Mouse (Mus musculus) left cerebral cortex, postnatal 10 days (tissue): ENCODE data around the gene Zdhhc5. TPM values are rescaled to one million over a fixed set of nuclear protein-coding genes. Genes with fewer than 3 reads are reported as not detected.

Experiments used
- DNase-seq, 2 experiments: peaks; one replicate each; pipeline ENCODE4 v3.0.0; 2021 to 2022; ENCODE audit warnings: low spot score in 2 of 2, mixed read lengths in 1 of 2; ENCODE audit errors: extremely low spot score in 1 of 2
- intact Hi-C: fragments of 180-260 bp; cut with DNase I; formaldehyde crosslinking; loops from one replicate; pipeline ENCODE4 v1.15.1; 2025
- total RNA-seq, 2 experiments: library from RNA; stranded (reverse); gene quantifications; 2 replicates each; pipeline ENCODE4 v1.2.3; 2021

Zdhhc5 gene
- 10 to 100 TPM; 37.0 to 38.4 TPM for total RNA-seq

DNA sequence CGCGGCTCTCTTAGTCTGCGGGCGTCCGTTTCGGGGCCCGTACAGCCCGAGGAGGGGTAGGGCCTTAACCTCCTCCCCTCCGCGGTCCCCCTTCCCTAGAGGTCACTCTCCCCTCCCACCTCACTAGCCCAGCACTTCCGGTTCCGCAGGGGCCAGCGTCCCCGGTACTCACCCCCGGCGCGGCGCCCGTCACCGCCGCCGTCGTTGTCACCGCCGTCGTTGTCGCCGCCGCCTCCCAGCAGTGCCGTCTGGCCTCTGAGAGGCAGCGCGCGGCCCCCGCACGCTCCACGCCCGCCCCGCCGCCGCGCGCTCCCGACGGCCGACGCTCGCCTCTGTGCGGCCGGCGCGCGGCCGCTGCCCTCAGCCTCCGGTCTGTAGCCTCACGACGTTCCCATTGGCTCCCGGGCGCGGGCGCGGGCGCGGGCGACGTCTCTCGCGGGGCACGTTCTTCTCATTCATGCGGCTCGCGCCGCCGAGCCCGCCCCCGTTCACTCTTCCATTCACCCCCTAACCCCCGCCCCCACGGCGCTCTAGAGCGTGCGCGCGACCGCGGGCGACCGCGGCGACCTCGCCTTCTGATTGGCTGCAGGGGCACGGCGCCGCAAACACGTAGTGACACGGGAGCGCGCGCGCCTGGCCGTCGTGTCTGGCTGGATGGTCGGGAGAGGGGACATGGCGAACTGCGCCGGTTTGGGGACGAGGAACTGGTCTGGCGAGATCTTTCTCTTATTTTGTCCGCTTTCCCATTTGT lies at the start of gene Zdhhc5:
TSS of gene Zdhhc5 (minus strand) at position 370 of the 751 bp plus-strand sequence.
- DNase-seq = peak; percentile 98 to 100
- intact Hi-C loops = no loop called here

DNA sequence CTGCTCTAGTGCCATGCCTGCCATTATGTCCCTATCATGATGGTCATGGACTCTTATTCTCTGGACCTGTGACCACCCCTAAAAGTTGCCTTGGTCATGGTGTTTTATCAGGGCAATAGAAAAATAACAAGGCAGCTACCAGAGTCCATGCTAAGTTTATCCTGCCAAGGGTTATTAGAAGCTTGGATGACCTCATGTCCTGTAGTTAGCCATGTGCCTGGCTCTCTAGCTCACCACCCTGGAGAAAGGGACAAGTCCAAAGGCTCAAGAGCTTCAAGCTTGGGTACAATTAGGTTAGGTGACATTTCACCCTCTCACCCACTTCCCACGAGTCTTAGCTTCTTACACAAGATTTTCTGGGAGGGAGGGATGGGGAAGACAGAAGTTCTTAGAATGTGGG lies 47.8 kb upstream of the Zdhhc5 start:
- no peak for DNase-seq
- intact Hi-C loops = no loop called here

DNA sequence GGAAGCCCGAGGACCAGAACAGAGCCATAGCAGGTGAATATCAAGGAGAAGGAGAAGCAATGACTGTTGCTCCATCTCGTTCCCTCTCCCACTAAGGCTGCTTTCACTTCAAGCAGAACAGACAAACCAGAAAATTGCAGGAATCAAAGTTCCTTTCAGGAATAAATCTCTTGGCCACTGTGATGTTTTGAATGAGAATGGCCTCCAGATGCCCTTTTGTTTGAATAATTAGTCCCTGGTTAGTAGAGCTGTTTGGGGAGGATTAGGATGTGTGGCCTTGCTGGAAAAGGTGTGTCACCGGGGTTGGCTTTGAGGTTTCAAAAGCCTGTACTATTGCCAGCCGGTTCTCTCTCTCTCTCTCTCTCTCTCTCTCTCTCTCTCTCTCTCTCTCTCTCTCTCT lies 47.3 kb upstream of the Zdhhc5 start:
- DNase-seq = no peak
- intact Hi-C loops = no loop called here

DNA sequence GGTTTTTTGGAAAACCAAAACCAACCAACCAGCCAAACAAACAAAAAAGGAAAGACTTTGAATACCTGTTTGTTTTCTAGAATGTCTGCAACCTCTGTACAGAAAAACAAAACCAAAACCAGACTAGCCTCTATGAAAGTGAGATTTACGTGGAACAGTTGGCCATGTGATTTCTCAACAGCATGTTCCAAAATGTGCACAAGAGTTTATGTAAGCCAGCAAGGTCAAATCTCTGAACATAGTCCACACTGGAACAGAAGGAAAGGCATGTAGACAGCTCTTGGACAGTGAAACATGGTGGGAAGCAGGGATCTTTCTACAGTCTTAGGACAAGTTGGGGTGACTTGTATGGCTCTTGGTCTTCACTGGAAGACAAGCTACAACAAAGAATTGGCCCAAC lies 46.9 kb upstream of the Zdhhc5 start:
- intact Hi-C loops = no loop called here
- no peak for DNase-seq

DNA sequence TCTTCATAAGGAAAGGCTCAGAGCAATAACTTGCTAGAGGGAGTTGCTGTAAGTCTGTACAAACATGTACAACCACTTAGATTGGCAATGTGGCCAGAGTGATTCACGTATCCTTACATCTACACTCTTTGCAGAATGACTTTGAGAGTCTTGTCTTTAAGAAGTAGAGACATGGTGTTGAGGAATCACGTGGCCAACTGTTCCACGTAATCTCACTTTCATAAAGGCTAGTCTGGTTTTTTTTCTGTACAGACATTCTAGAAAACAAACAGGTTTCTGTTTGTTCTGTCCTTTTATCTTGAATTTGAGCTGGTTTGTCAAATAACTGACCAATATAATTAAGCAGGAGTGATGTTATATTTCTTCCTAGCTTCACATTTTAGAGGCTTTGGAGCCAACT lies 46.3 kb upstream of the Zdhhc5 start:
- no peak for DNase-seq
- intact Hi-C loops = no loop called here

DNA sequence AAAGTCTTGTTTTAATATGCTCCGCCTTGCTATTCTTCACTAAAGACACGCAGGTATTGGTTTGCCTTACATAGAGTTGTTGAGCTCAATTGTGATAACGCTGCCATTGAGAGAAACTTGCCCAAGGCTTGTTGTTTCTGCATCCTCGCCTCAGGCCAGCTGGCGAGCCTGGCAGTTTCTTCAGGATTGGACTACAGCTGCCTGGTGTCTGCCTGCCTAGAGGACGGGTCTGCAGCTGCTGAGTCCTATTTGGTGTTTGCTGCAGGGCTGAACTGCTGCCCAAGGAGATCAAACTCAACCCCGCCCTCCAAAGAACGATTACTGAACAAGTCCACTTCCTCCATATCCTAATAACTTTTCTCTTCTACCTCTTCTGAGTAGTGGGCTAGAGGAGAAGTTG lies 45.8 kb upstream of the Zdhhc5 start:
- intact Hi-C loops = no loop called here
- DNase-seq = no peak

DNA sequence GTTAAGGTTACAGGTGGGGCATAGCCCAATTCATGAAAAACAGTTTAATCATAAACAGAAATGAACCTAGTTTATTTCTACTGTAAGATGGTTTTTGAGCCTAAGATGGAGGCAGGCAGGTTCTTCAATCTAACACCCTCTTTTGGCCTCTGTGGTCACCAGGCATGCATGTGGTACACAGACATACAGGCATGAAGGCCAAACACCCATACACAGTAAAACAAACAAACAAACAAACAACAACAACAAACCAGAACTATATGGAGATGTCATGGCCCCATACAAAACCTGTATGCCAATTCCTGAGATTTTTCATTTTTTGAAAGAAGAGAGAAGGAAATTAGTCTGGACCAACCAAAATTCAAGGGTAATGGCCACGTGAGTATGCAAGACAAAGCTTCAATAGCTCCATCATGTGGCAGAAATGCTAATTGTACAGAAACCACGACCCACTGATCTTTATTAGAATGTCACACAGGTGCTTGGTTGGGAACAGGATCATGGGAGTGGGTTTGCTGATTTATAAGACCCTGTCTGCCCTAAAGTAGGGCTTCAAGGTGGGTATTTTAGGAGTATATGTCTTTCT lies 43.7 kb upstream of the Zdhhc5 start:
- no peak for DNase-seq
- intact Hi-C loops = no loop called here

DNA sequence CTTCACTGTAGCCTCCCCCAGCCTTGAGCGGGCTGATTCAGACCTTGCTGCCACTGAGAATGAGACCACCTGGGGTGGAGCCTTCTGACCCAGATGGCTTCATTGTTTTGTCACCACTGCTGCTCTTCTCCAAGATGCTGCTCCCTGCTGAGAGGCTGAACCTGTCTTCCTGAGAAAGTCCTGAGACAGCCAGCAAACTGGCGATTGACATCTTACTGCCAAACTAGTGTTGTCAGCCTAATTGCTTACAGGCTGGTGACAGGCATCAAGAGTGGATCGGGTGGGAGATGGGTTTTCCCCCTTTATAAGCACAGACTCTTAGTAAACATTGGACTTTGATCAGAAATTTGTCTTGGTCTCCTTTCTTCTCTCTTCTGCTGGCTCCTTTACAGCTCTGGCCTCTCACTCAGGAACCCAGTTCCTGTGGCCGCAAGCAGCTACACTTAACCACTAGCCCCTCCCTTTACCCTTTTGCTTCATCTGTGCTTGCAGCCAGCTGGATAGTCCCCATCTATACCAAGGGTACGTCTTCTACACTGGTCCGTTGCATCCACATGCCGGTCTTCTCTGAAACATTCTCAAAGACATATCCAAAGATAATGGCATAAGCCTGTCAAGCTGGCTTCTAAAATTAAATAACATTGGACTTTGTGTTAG lies 42.2 kb upstream of the Zdhhc5 start:
- intact Hi-C loops = no loop called here
- no peak for DNase-seq

DNA sequence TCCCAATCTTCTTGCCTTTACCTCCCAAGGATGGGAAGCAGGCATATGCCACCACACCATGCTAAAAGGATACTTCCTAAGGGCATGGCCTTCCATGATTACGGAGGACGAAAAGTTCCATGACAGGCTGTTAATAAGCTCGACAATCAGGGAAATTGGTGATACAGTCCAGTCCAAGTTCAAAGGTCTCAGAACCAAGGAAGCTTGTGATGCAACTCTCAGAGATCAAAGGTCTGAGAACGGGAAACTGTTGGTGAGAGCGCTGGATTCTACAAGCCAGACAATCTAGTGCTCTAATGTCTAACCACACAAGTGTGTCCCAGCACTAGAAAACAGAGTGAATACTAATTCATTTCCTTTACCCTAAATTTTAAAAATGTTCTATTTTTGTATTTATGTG lies 41.3 kb upstream of the Zdhhc5 start:
- DNase-seq = no peak
- intact Hi-C loops = no loop called here

DNA sequence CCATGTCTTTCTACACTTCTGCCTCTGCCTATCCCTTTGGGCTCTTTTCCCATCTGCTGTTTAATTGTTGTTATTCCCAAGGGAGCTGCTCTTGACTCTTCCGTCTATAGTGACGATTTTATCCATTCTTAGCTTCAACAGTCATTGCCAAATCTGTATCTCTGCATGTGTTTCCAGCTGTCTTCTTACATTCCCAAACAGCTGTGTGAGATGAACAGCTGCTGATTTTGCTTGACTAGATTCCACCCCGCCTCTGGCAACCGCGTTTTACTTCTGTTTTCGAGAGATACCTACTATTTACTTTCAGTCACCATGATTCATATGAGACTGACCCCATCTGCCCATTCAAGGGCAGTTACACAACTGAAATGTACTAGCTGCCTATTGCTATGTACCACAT lies 35.1 kb upstream of the Zdhhc5 start:
- intact Hi-C loops = no loop called here
- no peak for DNase-seq

DNA sequence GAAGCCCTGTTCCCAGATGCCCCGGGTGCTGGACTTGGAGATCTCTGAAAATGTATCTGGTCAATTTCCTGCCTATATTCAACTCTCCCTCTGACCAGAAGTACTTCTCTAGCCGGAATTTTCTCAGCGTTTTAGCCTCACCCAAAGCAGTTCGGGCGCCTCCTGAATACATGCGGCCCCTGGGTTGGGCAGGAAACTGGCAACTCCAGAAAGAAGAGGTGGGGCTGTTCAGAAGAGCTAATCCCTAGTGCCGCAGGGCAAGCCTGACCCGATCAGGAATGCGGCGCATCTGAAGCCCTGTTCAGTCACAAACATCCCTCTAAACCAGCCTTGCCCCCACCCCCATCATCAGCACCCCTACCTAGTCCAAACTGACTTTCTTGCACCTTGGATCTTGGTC lies 29.1 kb upstream of the Zdhhc5 start:
- intact Hi-C loops = loop anchor here (5.0 kb wide), 1 partner anchor 53 kb away; the partner anchor contains the start of gene Ube2l6
- DNase-seq = peak in 1 of 2 experiments; percentile 27

DNA sequence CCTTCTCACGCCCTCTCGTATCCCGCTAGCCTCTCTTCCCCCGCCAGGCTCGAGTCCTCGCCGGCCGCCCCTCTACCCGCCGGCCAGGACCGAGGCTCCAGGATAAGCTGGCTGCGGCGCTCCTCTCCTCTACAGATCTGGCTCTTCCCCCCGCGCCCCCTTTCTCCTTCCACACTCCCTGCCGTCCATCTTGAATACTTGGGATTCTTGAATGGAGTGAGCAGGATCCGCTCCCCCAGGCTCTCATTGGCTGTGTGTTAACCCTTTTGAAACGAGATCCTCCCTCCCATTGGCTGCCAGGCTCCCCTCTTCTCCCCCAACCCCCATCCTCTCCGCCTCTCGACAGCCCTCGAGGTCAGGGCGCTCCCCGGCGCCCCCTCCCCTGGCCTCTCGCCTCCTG lies 28.6 kb upstream of the Zdhhc5 start, which contains the start of gene Gm19426:
TSS of gene Gm19426 (minus strand) at position 95 of the 400 bp plus-strand sequence.
- intact Hi-C loops = loop anchor here (5.0 kb wide), 1 partner anchor 54 kb away; the partner anchor contains the start of gene Ube2l6
- DNase-seq = peak; percentile 86 to 89

DNA sequence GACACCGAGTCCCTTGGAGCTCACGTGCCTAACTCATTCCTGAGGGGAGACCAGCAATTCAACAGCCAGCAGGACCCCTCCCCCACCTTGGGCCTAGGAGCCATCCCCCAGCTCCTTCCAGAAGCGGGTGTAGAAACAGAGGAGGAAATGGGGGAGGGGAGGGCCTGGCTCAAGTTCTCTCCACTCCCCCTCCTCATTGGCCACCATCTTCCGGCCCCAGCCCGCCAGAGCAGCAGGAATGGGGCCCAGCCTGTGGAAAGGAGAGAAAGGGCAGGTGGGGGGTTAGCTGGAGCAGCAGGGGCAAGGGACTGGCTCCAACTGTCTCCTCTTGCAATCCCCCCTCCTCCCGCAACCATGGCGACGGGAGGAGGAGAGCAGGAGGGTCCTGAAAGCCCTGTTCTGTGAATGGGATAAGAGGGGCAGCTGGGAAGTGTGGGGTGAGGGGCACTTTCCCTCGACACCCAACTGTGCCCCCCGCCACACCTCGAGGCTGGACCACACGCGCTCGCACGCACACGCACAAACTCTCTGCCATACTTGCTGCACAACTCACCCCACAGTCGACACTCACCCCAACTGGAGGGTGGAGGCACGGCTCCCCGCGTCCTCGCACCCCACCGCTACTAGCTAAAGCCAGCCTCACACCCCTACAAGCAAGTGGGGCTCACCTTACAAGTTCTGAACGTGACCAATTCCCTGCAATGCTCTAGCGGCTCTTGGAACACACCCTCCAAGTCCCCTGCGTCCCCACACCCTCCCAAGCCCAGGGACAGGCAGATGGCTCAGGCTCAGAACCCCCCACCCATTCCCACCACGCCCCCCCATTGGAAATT lies 27.7 kb upstream of the Zdhhc5 start:
- intact Hi-C loops = loop anchor here (5.0 kb wide), 1 partner anchor 55 kb away; the partner anchor contains the start of gene Ube2l6
- peak in 1 of 2 experiments; percentile 74 for DNase-seq

DNA sequence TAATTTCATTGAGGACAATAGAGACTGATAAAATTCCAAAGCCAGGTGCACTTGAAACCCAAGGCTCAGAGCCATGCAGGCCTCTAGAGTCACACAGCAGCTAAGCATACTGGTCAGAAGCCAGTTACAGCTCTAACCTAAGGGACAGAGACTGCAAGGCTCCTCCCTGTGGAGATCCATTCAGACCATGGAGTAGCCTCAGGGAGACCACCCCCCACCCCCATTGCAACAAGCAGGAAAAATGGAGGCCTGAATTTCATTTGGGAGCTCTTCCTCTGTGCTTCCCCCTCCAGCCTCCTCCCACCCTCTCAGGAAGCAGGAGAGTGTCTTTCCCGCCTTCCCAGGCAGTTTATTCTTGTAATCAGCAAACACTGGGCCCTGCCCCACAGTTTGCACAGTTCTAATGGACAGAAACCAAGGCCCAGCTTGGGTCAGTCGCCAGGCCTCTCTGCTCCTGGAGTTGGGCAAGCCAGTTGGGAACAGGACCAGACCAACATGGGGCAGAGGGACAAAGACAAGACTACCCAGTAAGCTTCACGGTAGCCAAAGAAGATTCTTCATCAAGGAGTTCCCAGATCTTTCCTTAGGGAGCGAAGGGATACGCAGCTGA lies 27.0 kb upstream of the Zdhhc5 start:
- intact Hi-C loops = loop anchor here (5.0 kb wide), 1 partner anchor 55 kb away; the partner anchor contains the start of gene Ube2l6
- no peak for DNase-seq

DNA sequence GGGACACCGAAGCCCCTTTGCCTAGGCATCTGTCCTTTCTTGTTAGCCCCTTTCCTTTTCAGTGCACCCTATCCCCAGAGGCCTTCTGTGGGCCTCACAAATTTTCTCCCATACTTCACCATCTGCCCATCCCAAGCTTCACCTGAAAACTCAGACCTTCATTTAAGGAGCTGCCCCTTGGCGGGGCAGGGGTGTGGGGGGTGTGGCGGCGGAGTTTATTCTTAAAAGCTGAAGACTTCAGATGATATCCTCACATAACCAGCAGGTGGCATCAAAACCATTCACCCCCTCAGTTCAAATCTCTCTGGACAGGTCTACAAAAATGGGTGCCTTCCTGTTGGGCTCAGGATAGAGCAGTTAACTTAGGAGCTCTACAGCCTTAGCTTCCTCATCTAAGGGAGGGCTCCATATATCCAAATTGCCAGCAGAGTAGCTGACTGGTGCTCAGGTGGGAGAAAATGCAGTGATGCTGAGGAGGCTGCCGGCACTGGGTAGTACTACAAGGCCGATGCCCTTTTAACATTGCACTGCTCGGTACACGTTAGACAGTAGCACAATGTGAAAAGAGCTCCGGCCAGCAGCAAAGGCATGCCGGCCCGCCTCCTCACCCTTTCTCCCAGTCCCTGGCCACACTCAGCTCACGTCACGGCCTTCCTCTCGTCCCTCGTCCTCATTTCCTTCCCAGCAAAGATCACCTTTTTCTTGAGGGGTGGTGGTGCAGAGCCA lies 25.8 kb upstream of the Zdhhc5 start:
- no peak for DNase-seq
- intact Hi-C loops = loop anchor here (5.0 kb wide), 1 partner anchor 57 kb away; the partner anchor contains the start of gene Ube2l6

DNA sequence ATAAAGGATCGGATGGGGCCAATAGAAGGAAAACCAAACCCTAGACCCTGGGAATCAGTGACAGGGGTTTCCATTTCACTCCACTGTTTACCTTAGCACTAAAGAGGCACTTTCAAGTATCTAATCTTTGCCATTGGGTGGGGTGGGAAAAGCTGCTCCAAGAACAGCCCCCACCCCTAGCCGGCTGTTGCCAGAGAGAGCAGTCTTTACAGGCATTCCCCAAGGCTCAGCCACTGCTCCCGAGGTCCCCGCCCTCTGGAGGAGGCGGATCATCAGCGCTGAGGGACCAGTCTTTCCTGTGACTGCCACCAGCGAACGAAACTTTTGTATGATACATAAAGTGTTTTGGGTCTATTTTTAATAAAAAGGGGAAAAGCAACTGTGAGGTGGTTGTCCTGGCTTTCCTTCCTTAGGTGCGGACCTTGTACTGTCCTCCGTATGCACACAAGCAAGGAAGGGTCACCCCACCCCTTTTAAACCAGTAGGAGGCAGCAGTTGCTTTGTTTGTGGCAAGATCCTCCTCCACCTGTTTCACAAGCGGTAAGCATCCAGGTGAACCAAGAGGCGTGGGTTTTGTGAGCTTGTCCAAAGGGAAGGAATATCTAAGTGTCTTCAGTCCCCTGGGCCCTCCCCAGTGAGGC lies 23.4 kb upstream of the Zdhhc5 start:
- intact Hi-C loops = loop anchor here (10.0 kb wide), 1 partner anchor 306 kb away; the partner anchor contains the start of gene Tnks1bp1
- peak in 1 of 2 experiments; percentile 41 for DNase-seq

DNA sequence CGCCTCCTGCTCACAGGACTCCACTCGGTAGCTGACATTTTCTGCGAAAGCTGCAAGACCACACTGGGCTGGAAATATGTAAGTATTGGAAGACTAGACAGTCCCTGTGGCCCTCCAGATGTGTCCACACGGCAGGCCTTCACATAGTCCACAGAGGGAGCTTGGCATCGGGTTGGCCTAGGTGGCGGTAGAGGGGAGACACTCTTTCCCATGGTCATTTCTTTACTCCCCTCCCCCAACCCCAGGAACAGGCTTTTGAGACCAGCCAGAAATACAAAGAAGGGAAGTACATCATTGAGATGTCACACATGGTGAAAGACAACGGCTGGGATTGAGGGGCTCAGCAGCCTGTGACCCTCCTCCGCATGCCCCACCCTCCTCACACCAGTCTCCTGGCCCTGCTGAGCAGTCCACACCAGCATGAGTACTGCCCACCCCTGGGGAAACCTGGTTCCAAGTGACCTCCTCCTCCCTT lies 22.5 kb upstream of the Zdhhc5 start:
- DNase-seq = peak in 1 of 2 experiments; percentile 36
- intact Hi-C loops = loop anchor here (10.0 kb wide), 1 partner anchor 307 kb away; the partner anchor contains the start of gene Tnks1bp1
